Comparison of ENCODE assay signal across 14 mouse cellular contexts in genomic region chr11:57414697-57415096, GRCm38 (mm10).
A peak's percentile ranks its signal among the peaks of the same experiment; 100 is the strongest.
DNase-seq lines count a peak whose midpoint lies in the region; ATAC-seq lines count a peak whose summit lies in the region.
"Had no signal": no experiment of that assay in that cellular context is flagged by ENCODE, and none has a peak within 500 bp of the region (broad histone marks: within the 10 kb centered on the region; RNA-seq: fewer than 3 reads in every experiment).

No protein-coding gene starts in this region.

- H3K4me2 ChIP-seq in heart, embryonic 16.5 days (ENCODE audit: low read depth, low read length) = no peak overlapping the region
- H3K4me2 ChIP-seq in midbrain, embryonic 11.5 days = no peak overlapping the region
- H3K4me2 ChIP-seq: forebrain, embryonic 13.5 days; limb, embryonic 12.5 days had no signal

- no peak overlapping the region for H3K9ac ChIP-seq in heart, embryonic 16.5 days (ENCODE audit: low read length)
- H3K9ac ChIP-seq in midbrain, embryonic 11.5 days (ENCODE audit: low read length) = no peak overlapping the region
- H3K9ac ChIP-seq: forebrain, embryonic 13.5 days; limb, embryonic 12.5 days had no signal

- DNase-seq in heart, postnatal 10 days = no peak
- DNase-seq in right cerebral cortex, adult 2 months (ENCODE audit: low spot score in 2 of 2) = peak; percentile 54 to 59
- no peak for DNase-seq in right cerebral cortex, postnatal 25 days
- peak; percentile 76 for DNase-seq in midbrain, embryonic 11.5 days (ENCODE audit: low spot score, missing footprints)
- DNase-seq in retina, postnatal 7 days (ENCODE audit: low read depth, low spot score) = peak; percentile 13
- DNase-seq in spleen, postnatal 4 days (ENCODE audit: low spot score in 2 of 2) = no peak
- no peak for DNase-seq in natural killer cell, adult 2 months (ENCODE audit: low spot score in 2 of 2)
- DNase-seq: gastrocnemius, postnatal 36 days; kidney, adult 11 months; kidney, postnatal 36 days; lung, adult 18-20 months had no signal

- H3K36me3 ChIP-seq in heart, embryonic 16.5 days (ENCODE audit: control insufficient read depth, insufficient read depth) = no peaks in the 10 kb centered on the region
- no peaks in the 10 kb centered on the region for H3K36me3 ChIP-seq in midbrain, embryonic 11.5 days (ENCODE audit: control insufficient read depth, insufficient read depth, low read length)
- H3K36me3 ChIP-seq: limb, embryonic 12.5 days had no signal

- no peak overlapping the region for H3K4me3 ChIP-seq in heart, embryonic 16.5 days (ENCODE audit: low read length)
- H3K4me3 ChIP-seq in midbrain, embryonic 11.5 days (ENCODE audit: low read depth, low read length) = no peak overlapping the region
- H3K4me3 ChIP-seq: forebrain, embryonic 13.5 days; limb, embryonic 12.5 days had no signal

- intact Hi-C loops in heart, postnatal 10 days (cut with DNase I) = no loop called here

- H3K4me1 ChIP-seq in heart, embryonic 16.5 days (ENCODE audit: control insufficient read depth, insufficient read depth, low read length) = no peaks in the 10 kb centered on the region
- peaks cover 3% of the 10 kb centered on the region; the same call in 1 of the 2 replicates for H3K4me1 ChIP-seq in midbrain, embryonic 11.5 days (ENCODE audit: control insufficient read depth, insufficient read depth, low read length)

- 0 out of 2 replicates have a peak, but pooled peaks have one; percentile 14 for ATAC-seq in heart, embryonic 16.5 days (replicated peaks; ENCODE audit: extremely low read depth, insufficient read depth, low FRiP score)
- peak; percentile 86 for ATAC-seq in midbrain, embryonic 11.5 days (ENCODE audit: low FRiP score)
- ATAC-seq: forebrain, embryonic 13.5 days had no signal

- no peaks in the 10 kb centered on the region for H3K9me3 ChIP-seq in heart, embryonic 16.5 days (replicated peaks; ENCODE audit: control insufficient read depth, low read length)
- no peaks in the 10 kb centered on the region for H3K9me3 ChIP-seq in midbrain, embryonic 11.5 days (ENCODE audit: control insufficient read depth, low read length)
- H3K9me3 ChIP-seq: forebrain, embryonic 13.5 days had no signal

- 50% methylated on average over 7 of the region's 7 CpGs for WGBS in heart, embryonic 16.5 days
- 63% methylated on average over 7 of the region's 7 CpGs for WGBS in midbrain, embryonic 11.5 days

- no peaks in the 10 kb centered on the region; the same call in 1 of the 2 replicates for H3K27me3 ChIP-seq in heart, embryonic 16.5 days (ENCODE audit: control insufficient read depth, insufficient read depth, low read length)
- no peaks in the 10 kb centered on the region for H3K27me3 ChIP-seq in midbrain, embryonic 11.5 days (ENCODE audit: control insufficient read depth, insufficient read depth, low read length)
- H3K27me3 ChIP-seq: forebrain, embryonic 13.5 days; limb, embryonic 12.5 days had no signal

- no peak overlapping the region for H3K27ac ChIP-seq in heart, embryonic 16.5 days (ENCODE audit: low read length)
- no peak overlapping the region for H3K27ac ChIP-seq in midbrain, embryonic 11.5 days (ENCODE audit: low read depth, low read length)
- H3K27ac ChIP-seq: forebrain, embryonic 13.5 days; limb, embryonic 12.5 days had no signal

Comparison
In these comparisons a context has a peak if more than half of its experiments do, and no peak if none do; other contexts are left out.
1. DNase-seq: peak in right cerebral cortex, adult 2 months (2 of 2), midbrain, embryonic 11.5 days (single experiment) and retina, postnatal 7 days (single experiment); none in heart, postnatal 10 days (0 of 2), right cerebral cortex, postnatal 25 days (single experiment), spleen, postnatal 4 days (0 of 2) and natural killer cell, adult 2 months (0 of 2).